Mouse (Mus musculus) kidney, postnatal 0 days (tissue): ENCODE data around the gene Dcst2. TPM values are rescaled to one million over a fixed set of nuclear protein-coding genes. Genes with fewer than 3 reads are reported as not detected.

ENCODE experiments used
- ATAC-seq: fragments of 200-750 bp; cut with Nextera tagmentation; replicated peaks from 2 replicates; pipeline ENCODE4 v1.8.0; 2017; ENCODE audit warnings: low read depth, moderate number of reproducible peaks, moderate TSS enrichment, moderate library complexity; ENCODE audit not compliant: low FRiP score
- DNase-seq: peaks from one replicate; pipeline ENCODE4 v3.0.0-alpha.2; 2016; ENCODE audit warnings: low spot score
- H3K27ac ChIP-seq: fragments of 300-500 bp; sonication (generic); 2 replicates; pipeline ENCODE4 v1.5.1; 2014; ENCODE audit warnings: mild to moderate bottlenecking
- H3K27me3 ChIP-seq: fragments of 300-500 bp; sonication (generic); 2 replicates; pipeline ENCODE4 v1.6.1; 2014; ENCODE audit warnings: low read length, mixed read lengths; ENCODE audit not compliant: insufficient read depth
- H3K36me3 ChIP-seq: fragments of 300-500 bp; sonication (generic); 2 replicates; pipeline ENCODE4 v1.6.1; 2014; ENCODE audit warnings: low read length, mixed read lengths; ENCODE audit not compliant: insufficient read depth
- H3K4me1 ChIP-seq: fragments of 300-500 bp; sonication (generic); replicated peaks from 2 replicates; pipeline ENCODE4 v1.6.1; 2014; ENCODE audit warnings: antibody characterized with exemption, low read length, mixed read lengths; ENCODE audit not compliant: insufficient read depth
- H3K4me2 ChIP-seq: fragments of 300-500 bp; sonication (generic); 2 replicates; pipeline ENCODE4 v1.6.1; 2014; ENCODE audit warnings: mild to moderate bottlenecking, low read length, moderate library complexity, mixed read lengths
- H3K4me3 ChIP-seq: fragments of 300-500 bp; sonication (generic); replicated peaks from 2 replicates; pipeline ENCODE4 v1.5.1; 2014; ENCODE audit warnings: low read depth, low read length
- H3K9ac ChIP-seq: fragments of 300-500 bp; sonication (generic); 2 replicates; pipeline ENCODE4 v1.6.1; 2014; ENCODE audit warnings: low read depth, low read length
- H3K9me3 ChIP-seq: fragments of 300-500 bp; sonication (generic); replicated peaks from 2 replicates; pipeline ENCODE4 v1.6.1; 2016; ENCODE audit warnings: low read length, inconsistent platforms, mixed read lengths
- CTCF ChIP-seq: IDR thresholded peaks from 2 replicates; pipeline ENCODE4 v1.5.1; 2016; ENCODE audit warnings: antibody characterized with exemption, low read depth, mild to moderate bottlenecking, moderate library complexity
- WGBS: fragments of 180-500 bp; shearing (Covaris S2); extraction: QIAGEN DNeasy Blood & Tissue Kit; methylation state at CpG from one replicate; pipeline ENCODE4 v1.1.7; 2014; 5-methylcytosine and 5-hydroxymethylcytosine counted together
- polyA plus RNA-seq: library from polyadenylated mRNA; unstranded; fragments of >200 nt; fragmentation: Nextera tagmentation; extraction: Ambion mirVana; gene quantifications from 2 replicates; pipeline ENCODE4 v1.2.1, GENCODE M21; 2015

The Dcst2 gene
- polyA plus RNA-seq, 1 experiment from 2014 or later = 0.62 TPM

DNA sequence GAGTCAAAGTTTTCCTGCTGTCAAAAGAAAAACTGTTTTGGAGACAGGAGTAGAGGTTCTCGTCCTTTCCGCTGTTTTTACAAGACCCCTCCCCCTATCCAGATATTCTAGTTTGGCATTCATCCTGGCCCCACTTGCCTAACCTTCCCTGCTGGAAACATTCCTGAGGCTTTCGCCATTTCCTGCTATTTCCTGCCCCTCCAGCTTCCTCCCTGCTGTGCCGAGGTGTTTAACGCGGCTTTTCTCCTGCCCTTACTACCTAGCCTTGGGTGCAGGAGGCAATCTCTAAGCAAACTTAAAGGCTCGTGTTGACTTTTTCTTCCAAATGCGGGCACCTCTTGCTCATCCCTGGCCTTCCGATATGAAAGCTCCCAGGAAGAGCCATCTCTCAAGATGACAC lies 57.8 kb downstream of the Dcst2 start:
- no peaks in the 10 kb centered on the region for H3K27me3 ChIP-seq
- peaks cover 15% of the 10 kb centered on the region for H3K36me3 ChIP-seq
- H3K9ac ChIP-seq = peak overlapping the region; percentile 66
- H3K4me1 ChIP-seq = peaks cover 22% of the 10 kb centered on the region
- peak overlapping the region; percentile 97 for H3K27ac ChIP-seq
- peak overlapping the region; percentile 91 for H3K4me2 ChIP-seq
- no peaks in the 10 kb centered on the region for H3K9me3 ChIP-seq
- H3K4me3 ChIP-seq = peak overlapping the region; percentile 51
- DNase-seq (peak; percentile 91), ATAC-seq (no peak)
- TF ChIP-seq CTCF = no peak
- WGBS = under 1% methylated on average over 9 of the region's 9 CpGs

GRCm38 (mm10) chr3:89419981-89420380 lies 58.2 kb downstream of the Dcst2 start:
- DNase-seq = no peak
- no peak for ATAC-seq
- H3K27ac ChIP-seq = peak overlapping the region; percentile 97

DNA sequence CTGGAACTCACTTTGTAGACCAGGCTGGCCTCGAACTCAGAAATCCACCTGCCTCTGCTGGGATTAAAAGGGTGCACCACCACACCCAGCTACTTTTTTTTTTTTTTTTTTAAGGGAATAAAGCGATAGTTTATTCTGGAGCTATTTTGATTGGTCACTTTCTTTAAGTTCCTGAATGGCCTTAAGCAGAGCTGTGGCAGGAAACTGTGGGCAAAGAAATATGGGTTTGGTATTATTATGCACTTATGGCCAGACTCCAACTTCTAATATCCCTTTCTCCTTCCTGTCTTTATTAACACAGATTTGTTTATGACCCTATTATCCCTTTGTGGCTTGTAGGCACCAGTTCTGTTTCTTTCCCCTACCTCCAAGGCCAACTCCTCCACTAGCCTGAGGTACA lies 58.6 kb downstream of the Dcst2 start:
- DNase-seq = no peak
- TF ChIP-seq CTCF = no peak
- Histone ChIP-seq H3K27ac (peak overlapping the region; percentile 88), H3K4me3 (peak overlapping the region; percentile 46; the same call in 1 of the 2 replicates), H3K9ac (no peak overlapping the region), H3K9me3 (no peaks in the 10 kb centered on the region), H3K4me2 (peak overlapping the region; percentile 91), H3K27me3 (no peaks in the 10 kb centered on the region), H3K36me3 (peaks cover 14% of the 10 kb centered on the region; the same call in 1 of the 2 replicates), H3K4me1 (peaks cover 22% of the 10 kb centered on the region)
- WGBS = 44% methylated on average over 2 of the region's 2 CpGs
- ATAC-seq = no peak

More at GRCm38 (mm10) chr3:89419981-89420380, 58.2 kb downstream of the Dcst2 start:
- H3K9ac ChIP-seq = peak overlapping the region; percentile 66
- no peak for TF ChIP-seq CTCF
- peaks cover 14% of the 10 kb centered on the region for H3K36me3 ChIP-seq
- 6% methylated on average over 3 of the region's 3 CpGs for WGBS
- H3K27me3 ChIP-seq = no peaks in the 10 kb centered on the region
- no peaks in the 10 kb centered on the region for H3K9me3 ChIP-seq
- H3K4me2 ChIP-seq = peak overlapping the region; percentile 91
- peak overlapping the region; percentile 51 for H3K4me3 ChIP-seq
- H3K4me1 ChIP-seq = peaks cover 22% of the 10 kb centered on the region

DNA sequence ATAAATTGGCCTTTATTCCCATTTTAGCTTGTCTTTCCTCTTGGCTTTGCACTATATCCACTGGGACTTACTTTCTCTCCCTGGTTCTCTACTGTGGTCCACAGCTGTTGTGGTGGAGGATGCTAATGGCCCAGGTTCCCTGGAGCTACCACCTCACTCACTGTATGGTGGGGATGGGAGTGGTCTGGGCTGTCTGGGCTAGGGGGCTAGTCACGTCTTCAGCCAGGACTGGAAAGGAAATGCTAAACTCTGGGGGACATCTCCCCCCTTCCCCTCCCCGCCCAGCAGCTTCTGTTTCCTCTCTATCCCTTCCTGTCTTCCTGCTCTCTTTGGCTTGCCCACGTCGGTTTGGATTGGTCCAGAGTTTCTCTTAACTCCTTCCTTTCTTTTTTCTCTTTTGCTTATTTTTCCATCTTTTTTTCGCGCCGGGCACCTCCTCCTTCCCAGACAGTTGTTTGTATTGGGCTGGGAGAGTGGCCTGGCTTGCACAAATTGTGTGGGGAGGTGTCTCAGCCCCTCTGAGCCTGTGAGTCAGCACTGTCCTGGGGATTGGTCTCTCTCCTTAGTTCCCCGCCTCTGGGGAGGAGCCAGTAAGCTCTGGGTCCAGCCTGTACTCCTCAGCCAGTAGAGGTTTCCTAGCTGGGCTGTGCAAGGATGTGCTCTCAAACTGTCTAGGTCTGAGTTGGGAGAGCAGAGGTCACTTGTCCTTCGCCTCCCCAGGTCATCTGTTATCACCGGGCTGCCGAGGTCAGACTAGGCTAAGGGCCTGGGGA lies 59.4 kb downstream of the Dcst2 start:
- no peak for TF ChIP-seq CTCF
- Histone ChIP-seq H3K9me3 (no peaks in the 10 kb centered on the region), H3K9ac (peak overlapping the region; percentile 72), H3K4me2 (peak overlapping the region; percentile 91), H3K27ac (peak overlapping the region; percentile 88), H3K36me3 (peaks cover 7% of the 10 kb centered on the region; the same call in 1 of the 2 replicates), H3K4me3 (peak overlapping the region; percentile 46), H3K27me3 (no peaks in the 10 kb centered on the region), H3K4me1 (peaks cover 22% of the 10 kb centered on the region)
- ATAC-seq (peak; percentile 67), DNase-seq (peak; percentile 98)
- WGBS = 4% methylated on average over 11 of the region's 11 CpGs

DNA sequence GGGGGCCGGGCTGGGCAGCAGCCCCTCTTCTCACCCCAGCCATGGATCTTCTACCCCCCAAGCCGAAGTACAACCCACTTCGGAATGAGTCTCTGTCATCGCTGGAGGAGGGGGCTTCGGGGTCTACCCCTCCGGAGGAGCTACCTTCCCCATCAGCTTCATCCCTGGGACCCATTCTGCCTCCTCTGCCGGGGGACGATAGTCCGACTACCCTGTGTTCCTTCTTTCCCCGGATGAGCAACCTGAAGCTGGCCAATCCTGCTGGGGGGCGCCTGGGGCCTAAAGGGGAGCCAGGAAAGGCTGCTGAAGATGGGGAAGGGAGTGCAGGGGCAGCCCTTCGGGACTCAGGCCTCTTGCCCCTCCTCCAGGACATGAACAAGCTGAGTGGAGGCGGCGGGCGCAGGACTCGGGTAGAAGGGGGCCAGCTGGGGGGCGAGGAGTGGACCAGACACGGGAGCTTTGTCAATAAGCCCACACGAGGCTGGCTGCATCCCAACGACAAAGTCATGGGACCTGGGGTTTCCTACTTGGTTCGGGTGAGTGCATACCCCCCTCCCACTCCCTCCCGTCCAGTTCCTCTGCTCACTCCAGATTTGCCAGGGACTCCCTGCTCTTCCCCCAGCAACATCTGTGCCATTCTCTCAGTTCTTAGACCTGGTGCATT lies 60.2 kb downstream of the Dcst2 start:
- peak overlapping the region; percentile 46 for H3K4me3 ChIP-seq
- TF ChIP-seq CTCF = no peak
- WGBS = 10% methylated on average over 22 of the region's 22 CpGs
- no peaks in the 10 kb centered on the region for H3K9me3 ChIP-seq
- no peaks in the 10 kb centered on the region for H3K27me3 ChIP-seq
- H3K9ac ChIP-seq = peak overlapping the region; percentile 72
- DNase-seq (peak; percentile 39), ATAC-seq (no peak)
- H3K27ac ChIP-seq = peak overlapping the region; percentile 88
- H3K36me3 ChIP-seq = peaks cover 7% of the 10 kb centered on the region
- peaks cover 22% of the 10 kb centered on the region for H3K4me1 ChIP-seq
- peak overlapping the region; percentile 91 for H3K4me2 ChIP-seq

DNA sequence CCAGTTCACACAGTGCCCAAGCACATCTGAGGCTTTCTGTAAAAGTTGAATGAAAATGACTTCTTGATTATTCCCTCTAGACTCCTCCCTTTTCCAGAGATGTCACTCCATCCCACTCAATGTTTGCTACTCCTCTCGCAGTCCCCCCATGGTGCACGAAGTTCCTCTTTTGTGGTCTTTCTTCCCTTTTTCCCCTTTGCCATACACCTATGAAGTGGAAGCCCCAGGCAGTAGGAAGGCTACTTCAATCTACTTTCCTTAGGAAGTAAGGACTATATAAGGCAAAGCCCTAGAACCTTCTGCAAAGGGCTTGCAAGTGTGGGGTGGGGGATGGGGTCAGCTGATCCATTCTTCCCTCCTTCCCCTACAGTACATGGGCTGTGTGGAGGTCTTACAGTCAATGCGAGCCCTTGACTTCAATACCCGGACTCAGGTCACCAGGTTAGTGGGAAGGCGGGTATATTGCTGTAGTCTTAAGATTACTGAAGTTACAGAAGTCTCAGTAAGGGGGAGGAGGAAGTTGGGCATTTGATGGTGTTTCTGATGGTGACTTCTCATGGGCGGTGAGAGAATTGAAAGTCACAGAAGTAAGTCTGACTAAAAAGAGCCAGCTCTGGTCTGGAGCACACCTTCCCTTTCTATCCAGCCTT lies 60.9 kb downstream of the Dcst2 start:
- Histone ChIP-seq H3K4me3 (peak overlapping the region; percentile 46), H3K9ac (no peak overlapping the region; the same call in 1 of the 2 replicates), H3K4me1 (peaks cover 22% of the 10 kb centered on the region), H3K9me3 (no peaks in the 10 kb centered on the region), H3K36me3 (peaks cover 15% of the 10 kb centered on the region), H3K27me3 (no peaks in the 10 kb centered on the region), H3K4me2 (peak overlapping the region; percentile 91), H3K27ac (no peak overlapping the region)
- ATAC-seq = no peak
- no peak for DNase-seq
- no peak for TF ChIP-seq CTCF
- WGBS = 61% methylated on average over 6 of the region's 6 CpGs
